Mouse (Mus musculus) heart, postnatal 25 days (tissue): ENCODE measurements around the gene Phf21a. TPM values are rescaled to one million over a fixed set of nuclear protein-coding genes. Genes with fewer than 3 reads are reported as not detected.
A peak's percentile ranks its signal among the peaks of the same experiment; 100 is the strongest.

Experiments
- DNase-seq: peaks from one replicate; pipeline ENCODE4 v3.0.0; 2022; ENCODE audit warnings: low spot score
- intact Hi-C: fragments of 180-260 bp; cut with DNase I; formaldehyde crosslinking; loops from one replicate; pipeline ENCODE4 v1.15.1; 2025
- total RNA-seq, 2 experiments: library from RNA; stranded (reverse); gene quantifications; 2 replicates each; pipeline ENCODE4 v1.2.3; 2021

Gene Phf21a
- total RNA-seq, 2 experiments from 2014 or later: 26.2 to 37.6 TPM

DNA sequence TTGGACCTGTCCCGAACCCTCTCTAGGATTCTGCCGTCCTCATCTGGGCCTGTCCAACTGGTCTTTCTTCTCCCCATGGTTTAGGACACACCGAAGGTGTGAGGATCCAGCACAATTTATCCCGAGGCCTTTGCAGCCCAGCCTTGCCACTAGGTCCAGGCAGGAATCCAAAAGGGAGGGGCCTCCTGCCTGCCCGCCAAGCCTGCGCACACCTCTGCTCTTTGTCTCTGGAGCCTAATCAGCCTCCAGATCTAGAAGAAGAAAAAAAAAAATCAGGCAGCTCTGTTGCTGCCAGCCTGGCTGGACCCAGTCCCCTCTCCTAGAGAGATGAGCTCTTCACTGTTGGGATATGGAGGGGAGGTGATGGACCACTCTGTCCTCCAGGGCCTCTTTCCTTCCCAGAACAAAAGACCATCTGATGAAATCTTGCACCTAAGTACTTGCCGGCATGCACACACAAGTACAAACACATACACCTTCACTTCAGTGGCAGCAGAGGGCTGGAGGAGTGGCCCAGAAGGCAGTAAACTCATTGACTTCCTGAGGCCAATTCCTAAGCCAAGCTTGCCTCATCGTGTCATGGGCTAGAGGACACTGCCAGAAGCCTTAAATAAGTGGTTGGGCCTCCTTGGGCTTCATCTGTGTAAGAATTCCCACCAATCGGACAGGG, 280.0 kb downstream of the Phf21a start:
- intact Hi-C loops: no loop called here
- no peak for DNase-seq

DNA sequence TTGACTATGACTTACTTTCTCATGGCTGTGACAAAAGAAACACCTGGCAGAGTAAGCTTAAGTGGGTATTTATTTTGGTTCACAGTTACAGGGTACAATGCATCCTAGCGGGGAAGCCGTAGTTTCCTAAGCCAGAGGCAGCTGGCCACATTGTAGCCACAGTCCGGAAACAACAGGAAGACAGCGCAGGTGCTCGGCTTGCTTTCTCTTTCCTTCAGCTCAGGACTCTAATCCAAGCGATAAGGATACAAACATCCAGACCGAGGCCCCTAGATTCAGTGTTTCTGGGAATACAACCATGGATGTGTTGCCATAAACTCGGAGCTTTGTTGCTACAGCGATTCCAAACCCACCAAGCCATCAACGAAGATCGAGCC, 280.5 kb downstream of the Phf21a start:
- intact Hi-C loops: no loop called here
- no peak for DNase-seq

DNA sequence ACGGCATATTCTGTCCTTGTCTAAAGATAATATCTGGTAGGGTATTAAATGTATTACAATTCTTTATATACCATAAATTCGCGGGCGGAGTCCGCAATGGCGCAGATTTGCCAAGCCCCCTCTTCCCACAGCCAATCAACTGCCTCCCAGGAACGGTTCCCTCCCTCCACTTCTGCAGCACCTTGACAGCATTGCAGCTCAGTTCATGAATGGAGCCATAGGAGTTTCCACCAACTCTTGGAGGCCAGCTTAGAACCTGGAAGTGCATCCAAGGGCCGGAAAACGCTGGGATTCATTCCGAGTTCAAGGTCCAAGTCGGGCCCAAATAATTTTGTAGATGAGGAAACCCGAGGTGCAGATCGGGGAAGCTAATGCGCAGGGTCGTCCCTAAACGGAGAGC, 281.6 kb downstream of the Phf21a start, which contains the start of the genes Pex16 and Large2:
TSS of gene Pex16 (plus strand) at position 163 of the 400 bp plus-strand sequence.
TSS of gene Large2 (minus strand) at position 356 of the 400 bp plus-strand sequence.
- no peak for DNase-seq
- intact Hi-C loops: no loop called here

DNA sequence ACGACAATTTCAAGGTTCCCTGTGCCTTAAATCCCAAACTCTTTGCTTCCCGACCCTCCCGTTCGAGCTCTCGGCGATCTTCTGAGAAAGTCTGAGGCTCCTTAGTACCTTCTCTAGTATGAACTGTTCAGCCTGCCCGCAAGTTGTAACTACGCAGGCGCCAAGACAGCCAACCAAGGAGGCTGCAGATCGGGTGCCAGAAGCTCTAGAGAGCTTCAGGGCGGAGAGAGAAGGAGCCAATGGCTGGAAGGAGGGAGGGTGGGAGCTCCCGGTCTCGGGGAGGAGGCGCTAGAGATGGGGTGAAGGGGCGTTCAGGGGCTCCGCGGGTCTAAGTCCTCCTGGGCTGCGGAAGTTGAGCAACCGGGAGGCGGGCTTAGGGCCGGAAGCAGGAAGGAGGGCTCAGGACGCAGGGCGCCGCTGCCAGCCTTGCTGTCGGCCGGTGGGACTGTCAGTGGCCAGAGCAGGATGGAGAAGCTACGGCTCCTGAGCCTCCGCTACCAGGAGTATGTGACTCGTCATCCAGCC, 282.2 kb downstream of the Phf21a start:
- intact Hi-C loops: loop anchor here (5.0 kb wide), 1 partner anchor 47 kb away; no protein-coding TSS in a partner anchor
- peak; percentile 96 for DNase-seq

DNA sequence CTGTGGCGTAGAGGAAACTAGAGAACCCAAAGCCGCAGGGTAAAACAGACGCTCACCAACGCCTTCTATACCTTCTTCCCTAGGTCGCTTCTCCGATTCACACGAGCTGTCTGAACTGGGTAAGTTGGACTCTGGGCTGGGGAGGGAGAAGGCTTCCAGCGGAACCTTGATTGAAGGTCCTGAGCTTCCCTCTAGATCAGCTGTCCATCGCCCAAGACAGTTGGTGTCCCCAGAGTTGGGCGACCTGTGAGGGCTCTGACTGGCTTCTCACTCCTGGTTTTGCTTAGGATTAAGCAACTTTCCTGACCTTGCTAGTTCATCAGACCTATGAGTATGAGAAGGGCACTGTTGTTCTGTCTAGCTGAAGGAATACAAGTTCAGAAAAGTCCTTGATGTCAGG, 282.9 kb downstream of the Phf21a start:
- no peak for DNase-seq
- intact Hi-C loops: loop anchor here (5.0 kb wide), 1 partner anchor 47 kb away; no protein-coding TSS in a partner anchor

DNA sequence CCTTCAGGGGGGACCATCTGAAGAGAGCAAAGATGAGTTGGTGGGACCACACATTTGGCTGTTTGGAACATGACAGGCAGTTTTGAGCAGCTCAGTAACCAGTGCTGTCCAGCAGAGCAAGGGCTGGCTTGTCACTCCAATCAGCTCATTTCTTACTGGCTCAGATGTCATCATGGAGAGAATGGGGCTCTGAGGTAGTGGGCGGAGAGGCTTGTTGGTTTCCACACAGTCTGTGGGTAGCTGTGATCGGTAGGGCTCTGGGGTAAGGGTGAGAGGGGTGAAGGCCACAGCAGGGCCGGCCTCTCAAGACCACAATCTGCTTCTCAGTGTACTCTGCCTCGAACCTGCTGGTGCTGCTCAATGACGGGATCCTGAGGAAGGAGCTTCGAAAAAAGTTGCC, 283.4 kb downstream of the Phf21a start:
- DNase-seq: no peak
- intact Hi-C loops: loop anchor here (5.0 kb wide), 1 partner anchor 46 kb away; no protein-coding TSS in a partner anchor

DNA sequence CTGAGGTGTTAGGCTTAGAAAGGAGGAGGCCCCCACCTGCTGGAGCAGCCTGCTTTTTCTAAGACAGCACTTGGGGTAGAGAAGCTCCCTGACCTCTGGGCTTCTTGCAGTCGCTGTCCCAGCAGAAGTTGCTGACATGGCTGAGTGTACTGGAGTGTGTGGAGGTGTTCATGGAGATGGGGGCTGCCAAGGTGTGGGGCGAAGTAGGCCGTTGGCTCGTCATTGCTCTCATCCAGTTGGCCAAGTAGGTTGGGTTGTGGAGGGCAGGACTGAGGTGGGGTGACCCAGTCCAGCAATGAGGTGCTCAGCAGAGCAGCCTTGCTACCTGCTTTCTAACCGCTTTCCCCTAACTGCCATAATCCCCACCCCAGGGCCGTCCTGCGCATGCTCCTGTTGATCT, 284.4 kb downstream of the Phf21a start:
- no peak for DNase-seq
- intact Hi-C loops: loop anchor here (5.0 kb wide), 1 partner anchor 45 kb away; no protein-coding TSS in a partner anchor

DNA sequence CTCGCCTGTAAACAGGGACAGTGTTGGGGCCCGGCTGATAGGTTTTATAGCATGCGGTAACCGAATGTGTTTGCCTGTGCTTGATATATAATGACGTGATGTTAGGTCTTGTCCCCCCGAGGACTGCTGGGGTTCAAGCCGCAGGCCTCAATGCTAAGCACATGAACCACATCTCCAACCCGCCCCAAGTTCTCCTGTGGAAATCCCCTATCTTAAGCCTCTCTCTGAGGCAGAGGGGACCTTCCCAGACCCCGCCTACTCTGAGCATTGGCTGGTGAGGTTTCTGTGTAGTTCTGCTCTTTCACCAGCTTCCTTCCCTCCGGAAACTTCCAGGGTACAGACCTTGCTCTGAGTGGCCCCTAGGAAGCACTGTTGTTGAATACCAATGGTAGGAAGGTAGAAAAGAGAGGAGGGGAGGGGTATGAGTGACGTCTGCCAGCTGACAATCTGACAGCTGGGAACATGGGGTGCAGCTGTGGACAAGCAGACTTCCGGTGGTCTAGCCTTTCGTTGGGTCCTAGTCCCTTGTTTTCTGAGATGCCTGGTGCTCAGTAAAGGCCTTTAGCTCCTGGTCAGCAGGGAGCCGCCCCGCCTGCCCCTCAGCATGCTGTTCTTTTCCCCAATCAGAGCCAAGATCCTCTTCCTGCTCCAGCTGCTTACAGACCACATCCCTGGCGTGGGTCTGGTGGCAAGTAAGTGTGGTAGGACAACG, 287.0 kb downstream of the Phf21a start:
- intact Hi-C loops: loop anchor here (1.0 to 5.0 kb wide), 2 partner anchors 42 to 60 kb away; no protein-coding TSS in a partner anchor
- no peak for DNase-seq

DNA sequence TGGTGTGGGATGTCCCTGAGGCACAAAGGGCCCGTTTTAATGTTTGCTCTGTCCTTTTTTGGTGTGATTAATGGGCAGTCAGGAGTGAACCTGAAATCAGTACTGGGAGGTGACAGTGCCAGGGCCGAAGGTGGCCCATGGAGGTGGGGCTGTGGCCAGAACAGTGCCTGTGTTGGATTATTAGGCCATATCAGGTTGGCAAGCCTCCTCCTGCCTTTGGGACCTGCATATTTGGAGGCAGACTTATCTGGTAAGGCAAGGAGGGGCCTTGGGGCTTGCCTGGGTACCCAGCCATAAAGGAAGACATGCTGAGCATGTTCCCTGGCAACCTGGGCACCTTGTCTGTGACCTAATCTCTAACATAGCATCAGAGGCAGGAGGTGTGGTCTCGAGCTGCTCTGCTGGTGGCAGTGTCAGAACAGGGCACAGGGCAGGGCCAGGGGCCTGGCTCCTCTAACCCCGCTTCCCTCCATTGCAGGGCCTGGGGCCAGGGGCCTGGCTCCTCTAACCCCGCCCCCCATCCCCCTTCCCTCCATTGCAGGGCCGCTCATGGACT, 287.7 kb downstream of the Phf21a start:
- no peak for DNase-seq
- intact Hi-C loops: no loop called here

DNA sequence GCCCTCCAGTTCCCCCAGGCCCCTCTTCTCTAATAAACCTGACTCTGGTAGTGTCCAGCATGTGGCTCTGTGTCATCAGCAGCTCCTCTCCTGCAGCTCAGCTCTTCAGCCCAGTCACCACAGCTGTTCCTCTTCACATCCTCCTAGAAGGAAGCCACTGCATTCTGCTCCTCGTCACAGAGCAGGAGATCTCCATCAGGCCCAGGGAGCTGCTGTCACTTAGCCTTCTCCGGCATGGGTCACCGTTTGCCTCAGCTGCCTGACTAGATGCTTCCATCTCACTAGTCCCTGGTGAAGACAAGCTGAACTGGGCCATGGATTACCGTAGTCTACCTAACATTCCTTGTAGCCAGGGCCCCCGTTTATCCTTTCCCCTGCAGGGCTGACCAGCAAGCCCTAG, 288.2 kb downstream of the Phf21a start:
- intact Hi-C loops: no loop called here
- no peak for DNase-seq

DNA sequence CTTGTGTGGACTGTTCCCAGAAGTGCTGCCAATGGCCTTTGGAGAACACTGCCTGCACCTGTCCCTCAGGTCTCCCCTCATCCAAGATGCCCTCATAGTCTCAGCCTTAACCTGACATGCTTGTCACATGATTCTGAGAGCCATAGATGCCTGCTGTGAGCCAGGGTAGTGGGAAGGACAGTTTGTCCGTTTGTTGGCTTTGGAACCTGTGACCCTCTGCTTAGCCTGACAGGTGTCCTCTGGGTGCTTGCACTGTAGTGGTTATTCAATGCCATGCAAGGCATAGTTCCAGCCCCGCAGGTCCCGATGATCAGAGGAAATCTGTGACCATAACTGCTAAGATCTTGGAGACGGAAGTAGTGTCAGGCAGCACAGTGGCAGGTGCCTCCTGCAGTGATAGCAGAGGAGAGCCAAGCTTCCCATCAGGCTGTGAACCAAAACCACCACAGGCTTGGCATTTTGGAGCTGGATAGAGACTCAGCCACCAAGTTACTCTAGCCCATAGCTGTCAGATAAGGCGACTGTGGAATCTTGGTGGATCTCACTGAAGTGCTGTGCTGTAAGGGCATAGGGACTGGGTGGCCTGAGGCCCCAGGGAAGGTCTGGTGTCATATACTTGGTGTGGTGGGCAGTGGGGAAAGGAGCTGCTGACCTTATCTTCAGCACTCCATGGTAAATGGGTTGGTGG, 289.1 kb downstream of the Phf21a start, which contains the start of gene 1700029I15Rik:
TSS of gene 1700029I15Rik (plus strand) at position 638 of the 688 bp plus-strand sequence.
- DNase-seq: no peak
- intact Hi-C loops: no loop called here

DNA sequence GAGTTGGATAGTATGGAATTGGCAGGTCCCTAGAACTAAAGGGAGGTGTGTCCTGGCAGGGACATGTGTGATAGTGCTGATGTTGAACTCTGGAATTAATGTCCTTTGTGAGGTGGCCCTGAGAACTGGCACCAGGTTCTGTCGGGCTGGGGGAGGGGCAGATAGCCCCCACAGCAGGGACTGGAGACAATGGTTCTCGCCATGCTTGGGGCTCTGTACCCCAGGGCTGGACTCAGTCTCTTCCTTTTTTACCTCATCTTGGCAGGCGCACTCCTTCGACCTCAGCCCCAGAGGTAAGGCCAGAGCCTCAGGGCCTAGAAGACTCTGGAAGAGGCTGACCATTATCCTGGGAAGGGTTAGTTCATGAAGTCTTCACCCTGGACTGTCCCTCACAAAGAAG, 289.8 kb downstream of the Phf21a start:
- intact Hi-C loops: no loop called here
- DNase-seq: no peak

DNA sequence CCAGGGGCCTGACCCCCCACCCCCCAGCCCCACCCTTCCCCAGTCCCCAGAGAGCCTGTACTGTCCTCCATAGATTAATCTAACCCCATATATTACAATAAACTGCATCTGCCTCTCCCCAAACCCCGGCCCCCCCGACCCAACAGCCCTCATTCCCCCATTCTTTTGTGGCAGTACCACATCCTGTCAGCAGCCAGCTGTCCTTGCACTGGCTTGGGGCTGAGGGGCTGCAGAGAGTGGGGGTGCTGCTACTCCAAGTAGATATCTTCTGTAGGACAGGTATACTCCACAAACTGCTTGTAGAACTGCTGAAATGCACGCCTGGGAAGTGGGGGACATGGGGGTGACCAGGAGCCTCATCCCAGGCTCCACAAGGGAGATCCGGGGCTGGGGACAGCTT, 291.2 kb downstream of the Phf21a start:
- no peak for DNase-seq

DNA sequence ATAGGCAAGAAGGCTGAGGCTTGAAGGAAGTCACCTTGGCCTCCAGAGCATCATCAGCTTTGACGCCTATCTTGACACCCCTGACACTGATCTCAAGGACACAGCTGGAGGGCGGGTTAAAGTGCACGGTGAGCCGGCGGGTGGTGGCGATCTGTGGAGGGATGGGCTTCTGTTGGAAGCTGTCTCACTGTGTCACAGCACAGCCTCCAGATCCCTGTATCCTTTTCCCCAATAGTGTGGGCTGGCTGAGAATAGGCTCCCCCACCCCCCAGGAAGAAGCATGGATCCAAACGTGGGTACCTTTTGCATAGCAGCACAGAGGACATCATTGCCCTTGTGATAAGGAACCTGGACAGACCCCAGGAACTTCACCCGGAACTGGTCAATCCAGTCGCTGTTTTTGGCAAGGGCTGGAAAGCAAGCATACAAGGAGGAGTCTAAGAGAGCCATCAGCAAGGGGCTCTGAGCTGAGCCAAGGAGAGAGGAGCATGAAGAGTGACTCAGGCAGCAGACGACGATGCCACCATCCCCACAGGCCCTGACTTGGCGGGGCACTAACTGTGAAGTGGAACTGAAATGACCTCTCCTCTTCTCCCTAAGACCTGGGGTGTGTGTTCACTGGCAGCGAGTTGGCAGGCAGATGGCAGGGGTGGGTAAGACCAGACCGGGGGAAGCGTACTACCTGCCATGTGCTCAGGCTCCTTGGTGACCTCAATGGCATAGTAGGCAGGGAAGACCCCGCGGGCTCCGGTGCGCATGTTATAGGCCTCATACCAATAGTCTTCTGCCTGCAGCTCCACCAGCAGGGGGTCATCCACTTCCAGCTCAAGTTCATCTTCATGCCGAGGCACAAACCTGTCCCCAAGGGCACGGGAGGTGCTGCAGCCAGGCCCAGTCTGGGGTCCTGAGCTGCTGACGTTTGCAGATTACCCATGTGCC, 292.5 kb downstream of the Phf21a start:
- intact Hi-C loops: no loop called here
- no peak for DNase-seq

More for the DNA sequence above, 291.2 kb downstream of the Phf21a start:
- intact Hi-C loops: no loop called here

DNA sequence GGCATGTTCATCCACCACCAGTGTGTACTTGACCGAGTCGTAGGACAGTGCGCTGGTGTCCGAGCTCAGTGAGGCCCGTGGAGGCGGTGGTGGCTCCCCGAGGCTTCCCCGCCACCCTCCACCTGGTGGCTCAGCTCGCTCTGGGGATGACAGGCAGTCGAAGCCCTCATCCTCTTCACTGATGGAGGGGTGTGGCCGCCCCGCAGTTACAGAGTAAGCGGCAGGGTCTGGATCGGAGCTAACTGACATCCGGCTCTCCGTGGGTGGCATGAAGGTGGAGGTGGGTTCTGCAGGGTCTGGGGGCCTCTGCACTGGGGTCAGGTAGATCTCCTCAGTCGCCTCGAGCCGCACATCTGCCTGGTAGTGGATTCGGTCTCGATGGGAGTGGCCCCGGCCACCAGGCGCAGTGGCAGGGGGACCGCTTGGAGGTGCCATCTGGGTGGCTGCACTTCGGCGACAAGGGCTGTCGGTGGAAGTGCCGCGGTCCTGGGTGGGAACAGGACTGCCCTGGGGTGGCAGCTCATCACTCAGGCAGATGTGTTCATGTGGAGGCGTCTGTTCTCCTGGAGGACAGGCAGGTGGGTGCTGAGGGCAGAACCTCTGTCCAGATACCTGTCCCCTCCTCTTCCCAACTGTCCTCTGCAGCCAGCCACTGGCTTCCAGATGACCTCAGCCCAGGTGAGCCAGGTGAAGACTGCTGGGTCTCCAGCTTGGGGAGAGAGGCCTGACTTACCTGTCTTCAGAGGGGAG, 294.1 kb downstream of the Phf21a start:
- intact Hi-C loops: no loop called here
- no peak for DNase-seq

DNA sequence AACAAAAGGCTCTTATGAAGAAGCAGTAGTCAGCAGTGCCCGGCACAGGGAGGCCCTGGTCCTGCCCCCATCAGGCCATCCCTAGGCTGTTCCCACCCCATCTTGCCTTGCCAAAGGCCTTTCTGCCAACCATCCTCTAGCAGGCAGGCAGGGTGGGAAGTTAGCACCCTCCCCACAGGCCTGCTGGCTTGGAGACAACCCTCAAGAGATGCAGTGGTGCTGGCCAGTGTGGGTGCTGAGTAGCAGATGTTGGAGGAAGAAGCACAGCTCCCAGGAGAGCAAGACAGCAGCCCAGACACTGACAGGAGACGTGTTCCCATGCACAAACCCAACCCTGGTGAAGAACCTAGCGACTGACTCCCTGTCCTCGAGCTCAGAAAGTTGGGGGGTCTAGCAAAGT, 294.7 kb downstream of the Phf21a start:
- intact Hi-C loops: no loop called here

DNA sequence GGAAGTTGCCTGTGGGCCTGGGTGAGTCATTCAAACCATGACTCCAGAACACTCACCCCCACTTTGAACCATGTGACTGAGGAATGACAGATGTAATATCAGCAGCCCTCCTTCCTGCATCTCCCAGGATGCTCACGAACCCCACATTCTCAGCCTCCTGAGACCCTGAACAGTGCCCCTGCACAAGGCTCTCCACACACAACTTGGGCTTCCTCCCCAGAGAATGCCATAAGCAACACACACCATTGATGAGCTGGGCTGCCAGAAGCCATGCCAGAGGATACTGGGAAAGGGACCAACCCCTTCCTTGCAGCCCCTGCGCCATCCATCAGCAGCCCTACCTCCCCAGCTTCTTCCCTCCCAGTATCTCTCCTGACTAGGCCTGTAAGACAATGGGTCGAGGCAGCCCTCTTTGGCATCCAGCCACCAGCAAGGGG, 295.2 kb downstream of the Phf21a start:
- no peak for DNase-seq
- intact Hi-C loops: no loop called here

More for the DNA sequence above, 294.7 kb downstream of the Phf21a start:
- DNase-seq: no peak
